Mouse (Mus musculus) small intestine, adult 2 months (tissue): ENCODE data around the gene Nek8.

Source experiments
- CTCF ChIP-seq: fragments of 200-500 bp; IDR thresholded peaks from 2 replicates; pipeline ENCODE4 v1.5.1; 2012; ENCODE audit warnings: low read depth, mild to moderate bottlenecking, control low read depth, inconsistent platforms, low read length, moderate library complexity, mixed read lengths; ENCODE audit not compliant: insufficient replicate concordance, insufficient read length; ENCODE audit errors: extremely low read depth
- POLR2A ChIP-seq: fragments of 200-500 bp; IDR thresholded peaks from 2 replicates; pipeline ENCODE4 v1.6.1; 2012; ENCODE audit warnings: low read depth, mild to moderate bottlenecking, control low read depth, inconsistent platforms, low read length, moderate library complexity

DNA sequence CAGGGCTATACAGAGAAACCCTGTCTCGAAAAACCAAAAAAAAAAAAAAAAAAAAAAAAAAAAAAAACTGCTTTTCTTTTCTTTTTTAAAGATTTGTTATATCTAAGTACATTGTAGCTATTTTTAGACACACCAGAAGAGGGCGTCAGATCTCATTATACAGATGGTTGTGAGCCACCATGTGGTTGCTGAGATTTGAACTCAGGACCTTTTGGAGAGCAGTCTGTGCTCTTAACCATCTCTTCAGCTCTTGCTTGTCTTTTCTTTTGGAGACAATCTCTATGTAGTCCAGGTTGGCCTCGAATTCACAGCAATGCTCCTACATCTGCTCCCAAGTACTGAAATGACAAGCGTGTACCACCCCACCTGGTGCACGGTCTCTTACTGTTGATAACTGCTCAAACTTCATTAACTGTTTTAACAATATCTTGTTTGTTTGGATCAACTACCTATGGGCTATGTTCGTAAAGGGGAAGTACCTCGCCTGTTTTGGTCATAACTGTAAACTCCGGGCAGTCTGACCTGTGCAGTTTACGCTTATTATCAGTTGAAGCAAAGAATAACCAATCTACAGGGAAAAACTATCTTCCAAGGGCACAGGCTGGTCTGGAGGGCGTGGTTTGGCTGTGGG is 589 bp downstream of the Nek8 start:
- no peak for TF ChIP-seq POLR2A
- TF ChIP-seq CTCF = no peak
